Mouse (Mus musculus) erythroblast, adult 5-6 weeks (primary cell): ENCODE data around the gene Gm20888. TPM values are rescaled to one million over a fixed set of nuclear protein-coding genes. Genes with fewer than 3 reads are reported as not detected.
"Not testable (repeated sequence)": the region's sequence is repeated elsewhere in the genome, so short reads cannot be mapped to it uniquely, and the experiment has no call there.

Source experiments
- ATAC-seq: replicated peaks from 2 replicates; pipeline ENCODE4 v1.8.0; 2016; ENCODE audit warnings: moderate number of reproducible peaks, mild to moderate bottlenecking, moderate TSS enrichment, inconsistent platforms; ENCODE audit not compliant: poor library complexity, low FRiP score, severe bottlenecking
- total RNA-seq, 2 experiments: library from RNA; stranded (forward) in 1 of 2; stranded (reverse) in 1 of 2; fragments of 150-400 nt in 1 of 2; fragments of 200-764, 138-1000 nt in 1 of 2; gene quantifications; 2 replicates each; pipeline versions ENCODE4 v1.2.3 to v1.2.4; 2015 to 2017; ENCODE audit warnings: low replicate concordance in 2 of 2

Gene Gm20888
- not detected in 2 replicates for total RNA-seq (2015; ENCODE audit: low replicate concordance)
- not detected in 2 replicates for total RNA-seq (2017; ENCODE audit: low replicate concordance)

- not testable (repeated sequence) for ATAC-seq
Observed at GRCm38 (mm10) chrY:70441582-70441981, at the start of gene Gm20888. Gm20888 (plus strand) TSS chrY:70441882.

Other genes with a start within 250 kb of the Gm20888 start
- gene Gm21118, start 168.2 kb upstream of the Gm20888 start, total RNA-seq (2015; ENCODE audit: low replicate concordance), result not detected in 2 replicates
- gene Gm21118, start 168.2 kb upstream of the Gm20888 start, total RNA-seq (2017; ENCODE audit: low replicate concordance), result not detected in 2 replicates
- not detected in 2 replicates for gene Gm29423, start 138.6 kb upstream of the Gm20888 start, total RNA-seq (2015; ENCODE audit: low replicate concordance)
- gene Gm29423, start 138.6 kb upstream of the Gm20888 start, total RNA-seq (2017; ENCODE audit: low replicate concordance), result not detected in 2 replicates
- gene Gm29644, start 138.5 kb upstream of the Gm20888 start, total RNA-seq (2015; ENCODE audit: low replicate concordance), result not detected in 2 replicates
- not detected in 2 replicates for gene Gm29644, start 138.5 kb upstream of the Gm20888 start, total RNA-seq (2017; ENCODE audit: low replicate concordance)